Mouse (Mus musculus) thymus, adult 2 months (tissue): ENCODE results near the gene Fkbp11. TPM values are rescaled to one million over a fixed set of nuclear protein-coding genes. Genes with fewer than 3 reads are reported as not detected.
A peak's percentile ranks its signal among the peaks of the same experiment; 100 is the strongest.

Experiments
- DNase-seq: peaks from one replicate; pipeline ENCODE4 v3.0.0; 2021
- H3K27ac ChIP-seq: fragments of 200-500 bp; 2 replicates; pipeline ENCODE4 v1.5.1; 2012; ENCODE audit warnings: low read length, control low read depth; ENCODE audit not compliant: control insufficient read depth, insufficient read depth
- H3K27me3 ChIP-seq: fragments of 200-500 bp; 2 replicates; pipeline ENCODE4 v1.6.1; 2012; ENCODE audit warnings: mild to moderate bottlenecking, low read length, moderate library complexity, mixed read lengths; ENCODE audit not compliant: control insufficient read depth, insufficient read depth
- H3K36me3 ChIP-seq: fragments of 200-500 bp; 2 replicates; pipeline ENCODE4 v1.6.1; 2012; ENCODE audit warnings: mild to moderate bottlenecking, low read length, moderate library complexity; ENCODE audit not compliant: control insufficient read depth, insufficient read depth
- H3K4me1 ChIP-seq: fragments of 200-500 bp; replicated peaks from 2 replicates; pipeline ENCODE4 v1.6.1; 2012; ENCODE audit warnings: low read length; ENCODE audit not compliant: control insufficient read depth, insufficient read depth
- H3K4me3 ChIP-seq: fragments of 200-500 bp; 2 replicates; pipeline ENCODE4 v1.5.1; 2012; ENCODE audit warnings: mild to moderate bottlenecking, low read length, control low read depth, moderate library complexity; ENCODE audit not compliant: control insufficient read depth, insufficient read depth
- CTCF ChIP-seq: fragments of 200-500 bp; IDR thresholded peaks from 2 replicates; pipeline ENCODE4 v1.5.1; 2012; ENCODE audit warnings: mild to moderate bottlenecking, control low read depth, low read length, moderate library complexity, borderline replicate concordance; ENCODE audit not compliant: control insufficient read depth, poor library complexity, insufficient read depth; ENCODE audit errors: extremely low read depth
- POLR2A ChIP-seq: fragments of 200-500 bp; IDR thresholded peaks from 2 replicates; pipeline ENCODE4 v1.6.1; 2012; ENCODE audit warnings: mild to moderate bottlenecking, low read length, control low read depth, moderate library complexity; ENCODE audit not compliant: control insufficient read depth, poor library complexity, insufficient read depth; ENCODE audit errors: extremely low read depth
- WGBS: fragments of 180-500 bp; shearing (Covaris S2); methylation state at CpG from one replicate; pipeline ENCODE4 v1.1.7; 2018; 5-methylcytosine and 5-hydroxymethylcytosine counted together
- polyA plus RNA-seq: library from polyadenylated mRNA; depleted of rRNA; stranded (reverse); fragments of >200 nt; gene quantifications from 2 replicates; pipeline ENCODE4 v1.2.3, GENCODE M21; 2012

Gene Fkbp11
- polyA plus RNA-seq, 1 experiment = 3.1 TPM

- 19% methylated on average over 16 of the region's 16 CpGs for WGBS
- Histone ChIP-seq H3K27ac (no peak within 1 kb of the TSS), H3K4me3 (peak within 1 kb of the TSS; percentile 1; the same call in 1 of the 2 replicates), H3K36me3 (no peaks in the 10 kb centered on the region), H3K27me3 (peaks cover 2% of the 10 kb centered on the region; the same call in 1 of the 2 replicates), H3K4me1 (peaks cover 5% of the 10 kb centered on the region; the same call in 1 of the 2 replicates)
- DNase-seq = peak; percentile 55
- TF ChIP-seq CTCF = no peak
- TF ChIP-seq POLR2A = no peak
Observed at GRCm38 (mm10) chr15:98707766-98708372, 20.1 kb downstream of the Fkbp11 start, which contains the start of gene Ccdc65. Gene Ccdc65 (plus strand): TSS chr15:98708207.

- 66% methylated on average over 9 of the region's 9 CpGs for WGBS
- Histone ChIP-seq H3K36me3 (no peaks in the 10 kb centered on the region), H3K4me3 (no peak overlapping the region), H3K27ac (no peak overlapping the region), H3K4me1 (peaks cover 7% of the 10 kb centered on the region; the same call in 1 of the 2 replicates), H3K27me3 (peaks cover 4% of the 10 kb centered on the region; the same call in 1 of the 2 replicates)
- TF ChIP-seq CTCF = no peak
- TF ChIP-seq POLR2A = no peak
- DNase-seq = no peak
Observed at GRCm38 (mm10) chr15:98704312-98704711, 23.7 kb downstream of the Fkbp11 start.

GRCm38 (mm10) chr15:98699190-98700105 lies 28.6 kb downstream of the Fkbp11 start:
- Histone ChIP-seq H3K4me1 (0 out of 2 replicates have a peak, but pooled peaks cover 4% of the 10 kb centered on the region), H3K27me3 (peaks cover 4% of the 10 kb centered on the region; the same call in 1 of the 2 replicates), H3K27ac (no peak overlapping the region), H3K36me3 (no peaks in the 10 kb centered on the region), H3K4me3 (no peak overlapping the region)
- WGBS = 8% methylated on average over 40 of the region's 40 CpGs
- DNase-seq = peak; percentile 86
- TF ChIP-seq CTCF (peak; percentile 98), POLR2A (no peak)

GRCm38 (mm10) chr15:98696216-98696615 lies 31.8 kb downstream of the Fkbp11 start:
- H3K4me1 ChIP-seq = 0 out of 2 replicates have a peak, but pooled peaks cover 4% of the 10 kb centered on the region
- H3K4me3 ChIP-seq = no peak overlapping the region
- WGBS = 74% methylated on average over 8 of the region's 8 CpGs
- DNase-seq = no peak
- no peaks in the 10 kb centered on the region for H3K36me3 ChIP-seq
- no peak overlapping the region for H3K27ac ChIP-seq
- TF ChIP-seq CTCF = no peak
- no peak for TF ChIP-seq POLR2A
- H3K27me3 ChIP-seq = peaks cover 2% of the 10 kb centered on the region; the same call in 1 of the 2 replicates

GRCm38 (mm10) chr15:98695726-98696125 lies 32.3 kb downstream of the Fkbp11 start:
- H3K27ac ChIP-seq = no peak overlapping the region
- no peak overlapping the region for H3K4me3 ChIP-seq
- TF ChIP-seq CTCF = no peak
- TF ChIP-seq POLR2A = no peak
- H3K36me3 ChIP-seq = no peaks in the 10 kb centered on the region
- peaks cover 2% of the 10 kb centered on the region; the same call in 1 of the 2 replicates for H3K27me3 ChIP-seq
- WGBS = 70% methylated on average over 9 of the region's 9 CpGs
- H3K4me1 ChIP-seq = 0 out of 2 replicates have a peak, but pooled peaks cover 4% of the 10 kb centered on the region
- no peak for DNase-seq

- no peak overlapping the region for H3K27ac ChIP-seq
- no peak for DNase-seq
- TF ChIP-seq CTCF = no peak
- no peak for TF ChIP-seq POLR2A
- 75% methylated on average over 11 of the region's 11 CpGs for WGBS
- H3K4me3 ChIP-seq = no peak overlapping the region
- H3K4me1 ChIP-seq = no peaks in the 10 kb centered on the region
- no peaks in the 10 kb centered on the region for H3K27me3 ChIP-seq
- no peaks in the 10 kb centered on the region for H3K36me3 ChIP-seq
Observed at GRCm38 (mm10) chr15:98692171-98692715, 35.8 kb downstream of the Fkbp11 start.
